Comparison of ENCODE assay signal across 7 mouse cellular contexts in genomic region chr13:21173072-21173471, GRCm38 (mm10). TPM values are rescaled to one million over a fixed set of nuclear protein-coding genes. Genes with fewer than 3 reads are reported as not detected.
A peak's percentile ranks its signal among the peaks of the same experiment; 100 is the strongest.
DNase-seq lines count a peak whose midpoint lies in the region; ATAC-seq lines count a peak whose summit lies in the region.

No protein-coding gene starts in this region.

- H3K9me3 ChIP-seq in hindbrain, embryonic 14.5 days (ENCODE audit: control insufficient read depth, low read length) = no peaks in the 10 kb centered on the region

- peaks cover 7% of the 10 kb centered on the region; the same call in 1 of the 2 replicates for H3K4me1 ChIP-seq in hindbrain, embryonic 14.5 days (replicated peaks; ENCODE audit: control insufficient read depth, insufficient read depth, low read length)

- peak overlapping the region; percentile 52 for H3K4me3 ChIP-seq in hindbrain, embryonic 14.5 days (replicated peaks; ENCODE audit: low read length)
- H3K4me3 ChIP-seq in macrophage (ENCODE audit: inconsistent target) = peak overlapping the region; percentile 36

- H3K79me2 ChIP-seq in macrophage (ENCODE audit: inconsistent target) = no peaks in the 10 kb centered on the region

- H3K27ac ChIP-seq in hindbrain, embryonic 14.5 days = peak overlapping the region; percentile 47; the same call in 1 of the 2 replicates
- no peak overlapping the region for H3K27ac ChIP-seq in macrophage

- H3K4me2 ChIP-seq in hindbrain, embryonic 14.5 days (replicated peaks) = peak overlapping the region; percentile 80

- 0 out of 2 replicates have a peak, but pooled peaks have one; percentile 3 for ATAC-seq in hindbrain, embryonic 14.5 days (ENCODE audit: low FRiP score)

- peak; percentile 94 for DNase-seq in adipocyte (ENCODE audit: low spot score)
- peak; percentile 71 to 86 for DNase-seq in cerebellum, postnatal 14 days
- peak; percentile 42 to 65 for DNase-seq in frontal cortex, postnatal 25 days (ENCODE audit: low spot score in 2 of 2)
- peak; percentile 75 for DNase-seq in hindbrain, embryonic 14.5 days (ENCODE audit: low spot score)
- DNase-seq in left cerebral cortex, adult 8-10 months (ENCODE audit: low spot score in 2 of 2) = peak; percentile 60 to 66
- peak; percentile 75 for DNase-seq in right cerebral cortex, postnatal 4 days

- no peaks in the 10 kb centered on the region for H3K27me3 ChIP-seq in hindbrain, embryonic 14.5 days (ENCODE audit: control insufficient read depth, insufficient read depth, low read length)

- H3K9ac ChIP-seq in hindbrain, embryonic 14.5 days = peak overlapping the region; percentile 16; the same call in 1 of the 2 replicates

- H3K36me3 ChIP-seq in hindbrain, embryonic 14.5 days (replicated peaks; ENCODE audit: control insufficient read depth, insufficient read depth) = no peaks in the 10 kb centered on the region
- H3K36me3 ChIP-seq in macrophage (ENCODE audit: inconsistent target) = no peaks in the 10 kb centered on the region

- WGBS in hindbrain, embryonic 14.5 days = 1% methylated on average over 11 of the region's 11 CpGs
- 5% methylated on average over 11 of the region's 11 CpGs for WGBS in macrophage (ENCODE audit: missing documents)

RNA-seq across cellular contexts. Expression of gene Trim27, which starts 6.2 kb away (rescaled TPM):
- 75.5 and 87.8 TPM in 2 replicates for polyA plus RNA-seq in hindbrain, embryonic 14.5 days (2014; fragmentation: Nextera tagmentation; extraction: Ambion mirVana)
- total RNA-seq in left cerebral cortex, adult 8-10 months (2022) = 10 to 100 TPM; 34.1 to 39.5 (median 35.3) TPM
- total RNA-seq in macrophage (2018; cell fraction: chromatin; rRNA removed) = 10 to 100 TPM in 24 of 26 experiments, 1 to 10 TPM in 2; 4.3 to 52.1 (median 25.5) TPM
- 10 to 100 TPM; 22.7 to 50.8 (median 44.2) TPM for total RNA-seq in macrophage (2018; cell fraction: cytosol; rRNA removed)
- total RNA-seq in macrophage (2018; cell fraction: nucleus; rRNA removed) = 10 to 100 TPM in 25 of 26 experiments, 1 to 10 TPM in 1; 9.8 to 66.8 (median 25.0) TPM
- 29.7 to 59.8 TPM (median 37.0 TPM) in 3 replicates for polyA plus RNA-seq in macrophage (2018)

RNA-seq across cellular contexts. Expression of gene Olfr1368, which starts 27.4 kb away (rescaled TPM):
- not detected in 2 replicates for polyA plus RNA-seq in hindbrain, embryonic 14.5 days (2014; fragmentation: Nextera tagmentation; extraction: Ambion mirVana)
- total RNA-seq in left cerebral cortex, adult 8-10 months (2022) = not detected
- total RNA-seq in macrophage (2018; cell fraction: chromatin; rRNA removed) = not detected
- total RNA-seq in macrophage (2018; cell fraction: cytosol; rRNA removed) = not detected
- total RNA-seq in macrophage (2018; cell fraction: nucleus; rRNA removed) = not detected
- polyA plus RNA-seq in macrophage (2018) = not detected in 3 replicates

RNA-seq across cellular contexts. Expression of gene Olfr263, which starts 43.6 kb away (rescaled TPM):
- not detected in 2 replicates for polyA plus RNA-seq in hindbrain, embryonic 14.5 days (2014; fragmentation: Nextera tagmentation; extraction: Ambion mirVana)
- not detected for total RNA-seq in left cerebral cortex, adult 8-10 months (2022)
- total RNA-seq in macrophage (2018; cell fraction: chromatin; rRNA removed) = not detected
- total RNA-seq in macrophage (2018; cell fraction: cytosol; rRNA removed) = not detected
- total RNA-seq in macrophage (2018; cell fraction: nucleus; rRNA removed) = not detected
- polyA plus RNA-seq in macrophage (2018) = not detected in 3 replicates
